Mouse (Mus musculus): ENCODE data around the gene Plpp6.

Gene Plpp6

GRCm38 (mm10) chr19:28963842-28964551, at the start of gene Plpp6:
TSS of gene Plpp6 (plus strand) at chr19:28963953.
- in situ Hi-C loops (cut with MboI; ENCODE audit: low sequenced_read_pairs): no loop called here

GRCm38 (mm10) chr19:28914598-28914997, 49.2 kb upstream of the Plpp6 start:
- in situ Hi-C loops (cut with MboI; ENCODE audit: low sequenced_read_pairs): no loop called here

GRCm38 (mm10) chr19:28915602-28916250, 48.0 kb upstream of the Plpp6 start:
- in situ Hi-C loops (cut with MboI; ENCODE audit: low sequenced_read_pairs): no loop called here

- in situ Hi-C loops (cut with MboI; ENCODE audit: low sequenced_read_pairs): no loop called here
Observed at GRCm38 (mm10) chr19:28916492-28916891, 47.3 kb upstream of the Plpp6 start.

- in situ Hi-C loops (cut with MboI; ENCODE audit: low sequenced_read_pairs): no loop called here
Observed at GRCm38 (mm10) chr19:28917839-28918238, 45.9 kb upstream of the Plpp6 start.

GRCm38 (mm10) chr19:28926366-28926765, 37.4 kb upstream of the Plpp6 start:
- in situ Hi-C loops (cut with MboI; ENCODE audit: low sequenced_read_pairs): no loop called here

GRCm38 (mm10) chr19:28927396-28927795, 36.4 kb upstream of the Plpp6 start:
- in situ Hi-C loops (cut with MboI; ENCODE audit: low sequenced_read_pairs): no loop called here

- in situ Hi-C loops (cut with MboI; ENCODE audit: low sequenced_read_pairs): no loop called here
Observed at GRCm38 (mm10) chr19:28929034-28929433, 34.7 kb upstream of the Plpp6 start.

- in situ Hi-C loops (cut with MboI; ENCODE audit: low sequenced_read_pairs): no loop called here
Observed at GRCm38 (mm10) chr19:28934897-28935296, 28.9 kb upstream of the Plpp6 start.

GRCm38 (mm10) chr19:28940135-28940874, 23.4 kb upstream of the Plpp6 start:
- in situ Hi-C loops (cut with MboI; ENCODE audit: low sequenced_read_pairs): no loop called here

GRCm38 (mm10) chr19:28941271-28941670, 22.5 kb upstream of the Plpp6 start:
- in situ Hi-C loops (cut with MboI; ENCODE audit: low sequenced_read_pairs): no loop called here

- in situ Hi-C loops (cut with MboI; ENCODE audit: low sequenced_read_pairs): no loop called here
Observed at GRCm38 (mm10) chr19:28946782-28947181, 17.0 kb upstream of the Plpp6 start.

- in situ Hi-C loops (cut with MboI; ENCODE audit: low sequenced_read_pairs): no loop called here
Observed at GRCm38 (mm10) chr19:28947311-28947710, 16.4 kb upstream of the Plpp6 start.

- in situ Hi-C loops (cut with MboI; ENCODE audit: low sequenced_read_pairs): no loop called here
Observed at GRCm38 (mm10) chr19:28951251-28951650, 12.5 kb upstream of the Plpp6 start.

GRCm38 (mm10) chr19:28963113-28963512, 640 bp upstream of the Plpp6 start:
- in situ Hi-C loops (cut with MboI; ENCODE audit: low sequenced_read_pairs): no loop called here

GRCm38 (mm10) chr19:28963513-28963841, 276 bp upstream of the Plpp6 start:
- in situ Hi-C loops (cut with MboI; ENCODE audit: low sequenced_read_pairs): no loop called here

GRCm38 (mm10) chr19:28964552-28964903, 775 bp downstream of the Plpp6 start:
- in situ Hi-C loops (cut with MboI; ENCODE audit: low sequenced_read_pairs): no loop called here

- in situ Hi-C loops (cut with MboI; ENCODE audit: low sequenced_read_pairs): no loop called here
Observed at GRCm38 (mm10) chr19:28967652-28968051, 3.9 kb downstream of the Plpp6 start, which contains the start of gene 4430402I18Rik. TSS of gene 4430402I18Rik (minus strand) at chr19:28967800.

GRCm38 (mm10) chr19:28968178-28968577, 4.4 kb downstream of the Plpp6 start:
- in situ Hi-C loops (cut with MboI; ENCODE audit: low sequenced_read_pairs): no loop called here

- in situ Hi-C loops (cut with MboI; ENCODE audit: low sequenced_read_pairs): no loop called here
Observed at GRCm38 (mm10) chr19:28969231-28969630, 5.5 kb downstream of the Plpp6 start.

GRCm38 (mm10) chr19:28970251-28970650, 6.5 kb downstream of the Plpp6 start:
- in situ Hi-C loops (cut with MboI; ENCODE audit: low sequenced_read_pairs): no loop called here
